Mouse (Mus musculus) forebrain, embryonic 15.5 days (tissue): ENCODE measurements around the gene Piwil4. TPM values are rescaled to one million over a fixed set of nuclear protein-coding genes. Genes with fewer than 3 reads are reported as not detected.

Source experiments
- ATAC-seq: fragments of 200-750 bp; cut with Nextera tagmentation; replicated peaks from 2 replicates; pipeline ENCODE4 v1.8.0; 2017; ENCODE audit warnings: mild to moderate bottlenecking, moderate TSS enrichment, moderate library complexity
- H3K27ac ChIP-seq: fragments of 300-500 bp; sonication (generic); replicated peaks from 2 replicates; pipeline ENCODE4 v1.5.1; 2015; ENCODE audit warnings: mild to moderate bottlenecking, inconsistent platforms
- H3K27me3 ChIP-seq: fragments of 300-500 bp; sonication (generic); 2 replicates; pipeline ENCODE4 v1.6.1; 2015; ENCODE audit warnings: inconsistent platforms
- H3K36me3 ChIP-seq: fragments of 300-500 bp; sonication (generic); 2 replicates; pipeline ENCODE4 v1.6.1; 2015; ENCODE audit warnings: mild to moderate bottlenecking, inconsistent platforms
- H3K4me1 ChIP-seq: fragments of 300-500 bp; sonication (generic); 2 replicates; pipeline ENCODE4 v1.6.1; 2015; ENCODE audit warnings: inconsistent platforms
- H3K4me2 ChIP-seq: fragments of 300-500 bp; sonication (generic); replicated peaks from 2 replicates; pipeline ENCODE4 v1.6.1; 2015; ENCODE audit warnings: mild to moderate bottlenecking, inconsistent platforms
- H3K4me3 ChIP-seq: fragments of 300-500 bp; sonication (generic); 2 replicates; pipeline ENCODE4 v1.5.1; 2015; ENCODE audit warnings: mild to moderate bottlenecking, inconsistent platforms
- H3K9ac ChIP-seq: fragments of 300-500 bp; sonication (generic); replicated peaks from 2 replicates; pipeline ENCODE4 v1.6.1; 2015; ENCODE audit warnings: mild to moderate bottlenecking, inconsistent platforms
- H3K9me3 ChIP-seq: fragments of 300-500 bp; sonication (generic); 2 replicates; pipeline ENCODE4 v1.6.1; 2016; ENCODE audit warnings: inconsistent platforms
- WGBS: fragments of 180-500 bp; shearing (Covaris S2); methylation state at CpG from one replicate; pipeline ENCODE4 v1.1.7; 2015; ENCODE audit warnings: mixed read lengths; 5-methylcytosine and 5-hydroxymethylcytosine counted together
- polyA plus RNA-seq: library from polyadenylated mRNA; unstranded; fragments of >200 nt; fragmentation: Nextera tagmentation; extraction: Ambion mirVana; gene quantifications from 2 replicates; pipeline ENCODE4 v1.2.1, GENCODE M21; 2015

Piwil4 gene
- polyA plus RNA-seq, 1 experiment from 2014 or later = 0.18 TPM

GRCm38 (mm10) chr9:14754469-14754868, 13.9 kb upstream of the Piwil4 start:
- H3K27me3 ChIP-seq = peaks cover 3% of the 10 kb centered on the region; the same call in 1 of the 2 replicates
- no peaks in the 10 kb centered on the region for H3K36me3 ChIP-seq
- H3K9ac ChIP-seq = no peak overlapping the region
- no peak overlapping the region for H3K27ac ChIP-seq
- no peak for ATAC-seq
- 88% methylated on average over 3 of the region's 3 CpGs for WGBS
- H3K4me1 ChIP-seq = peaks cover 12% of the 10 kb centered on the region; the same call in 1 of the 2 replicates
- no peak overlapping the region for H3K4me2 ChIP-seq
- H3K4me3 ChIP-seq = no peak overlapping the region
- no peaks in the 10 kb centered on the region for H3K9me3 ChIP-seq

GRCm38 (mm10) chr9:14753947-14754346, 13.4 kb upstream of the Piwil4 start:
- Histone ChIP-seq H3K36me3 (no peaks in the 10 kb centered on the region), H3K4me2 (no peak overlapping the region), H3K27me3 (peaks cover 3% of the 10 kb centered on the region; the same call in 1 of the 2 replicates), H3K4me1 (peaks cover 12% of the 10 kb centered on the region; the same call in 1 of the 2 replicates), H3K27ac (no peak overlapping the region), H3K9ac (no peak overlapping the region), H3K4me3 (no peak overlapping the region), H3K9me3 (no peaks in the 10 kb centered on the region)
- no peak for ATAC-seq

- Histone ChIP-seq H3K27me3 (peaks cover 3% of the 10 kb centered on the region; the same call in 1 of the 2 replicates), H3K4me2 (peak within 1 kb of the TSS; percentile 75), H3K9ac (peak within 1 kb of the TSS; percentile 52), H3K9me3 (no peaks in the 10 kb centered on the region), H3K36me3 (no peaks in the 10 kb centered on the region), H3K4me3 (peak within 1 kb of the TSS; percentile 50), H3K4me1 (peaks cover 12% of the 10 kb centered on the region; the same call in 1 of the 2 replicates), H3K27ac (no peak within 1 kb of the TSS)
- 1% methylated on average over 28 of the region's 28 CpGs for WGBS
- ATAC-seq = peak; percentile 65
Measured at GRCm38 (mm10) chr9:14752001-14752522, 11.5 kb upstream of the Piwil4 start, which contains the start of gene Fut4. TSS of gene Fut4 (minus strand) at chr9:14752393.

GRCm38 (mm10) chr9:14751503-14752000, 11.0 kb upstream of the Piwil4 start:
- Histone ChIP-seq H3K4me1 (peaks cover 12% of the 10 kb centered on the region; the same call in 1 of the 2 replicates), H3K36me3 (no peaks in the 10 kb centered on the region), H3K4me2 (peak overlapping the region; percentile 75), H3K27ac (no peak overlapping the region), H3K9me3 (no peaks in the 10 kb centered on the region), H3K9ac (peak overlapping the region; percentile 52), H3K27me3 (peaks cover 3% of the 10 kb centered on the region; the same call in 1 of the 2 replicates), H3K4me3 (peak overlapping the region; percentile 50)
- WGBS = under 1% methylated on average over 49 of the region's 50 CpGs
- ATAC-seq = peak; percentile 86

- H3K4me2 ChIP-seq = peak overlapping the region; percentile 75
- H3K9ac ChIP-seq = peak overlapping the region; percentile 52
- H3K9me3 ChIP-seq = no peaks in the 10 kb centered on the region
- peaks cover 12% of the 10 kb centered on the region; the same call in 1 of the 2 replicates for H3K4me1 ChIP-seq
- H3K27ac ChIP-seq = no peak overlapping the region
- peak overlapping the region; percentile 50 for H3K4me3 ChIP-seq
- WGBS = 52% methylated on average over 42 of the region's 42 CpGs
- H3K27me3 ChIP-seq = peaks cover 3% of the 10 kb centered on the region; the same call in 1 of the 2 replicates
- peak; percentile 55 for ATAC-seq
- no peaks in the 10 kb centered on the region for H3K36me3 ChIP-seq
Measured at GRCm38 (mm10) chr9:14750901-14751502, 10.5 kb upstream of the Piwil4 start.

- H3K27ac ChIP-seq = no peak overlapping the region
- 85% methylated on average over 4 of the region's 4 CpGs for WGBS
- H3K4me1 ChIP-seq = no peaks in the 10 kb centered on the region
- H3K36me3 ChIP-seq = no peaks in the 10 kb centered on the region
- no peak overlapping the region for H3K9ac ChIP-seq
- H3K9me3 ChIP-seq = no peaks in the 10 kb centered on the region
- H3K4me3 ChIP-seq = no peak overlapping the region
- ATAC-seq = no peak
- no peak overlapping the region for H3K4me2 ChIP-seq
- no peaks in the 10 kb centered on the region for H3K27me3 ChIP-seq
Measured at GRCm38 (mm10) chr9:14739498-14740150, 909 bp downstream of the Piwil4 start.

GRCm38 (mm10) chr9:14730941-14731541, 9.5 kb downstream of the Piwil4 start:
- no peaks in the 10 kb centered on the region for H3K9me3 ChIP-seq
- H3K9ac ChIP-seq = no peak overlapping the region
- H3K4me3 ChIP-seq = no peak overlapping the region
- 0 out of 2 replicates have a peak, but pooled peaks have one; percentile 16 for ATAC-seq
- H3K27me3 ChIP-seq = no peaks in the 10 kb centered on the region
- H3K4me2 ChIP-seq = no peak overlapping the region
- no peaks in the 10 kb centered on the region for H3K36me3 ChIP-seq
- 63% methylated on average over 9 of the region's 9 CpGs for WGBS
- no peak overlapping the region for H3K27ac ChIP-seq
- H3K4me1 ChIP-seq = no peaks in the 10 kb centered on the region

GRCm38 (mm10) chr9:14728365-14728764, 12.2 kb downstream of the Piwil4 start:
- WGBS = 93% methylated on average over 4 of the region's 4 CpGs

GRCm38 (mm10) chr9:14726629-14727028, 13.9 kb downstream of the Piwil4 start:
- Histone ChIP-seq H3K4me3 (no peak overlapping the region), H3K9ac (no peak overlapping the region), H3K4me2 (no peak overlapping the region), H3K9me3 (no peaks in the 10 kb centered on the region), H3K27me3 (no peaks in the 10 kb centered on the region), H3K4me1 (no peaks in the 10 kb centered on the region), H3K27ac (no peak overlapping the region), H3K36me3 (no peaks in the 10 kb centered on the region)
- 93% methylated on average over 4 of the region's 4 CpGs for WGBS
- no peak for ATAC-seq

More at GRCm38 (mm10) chr9:14728365-14728764, 12.2 kb downstream of the Piwil4 start:
- no peak for ATAC-seq
- H3K27ac ChIP-seq = no peak overlapping the region
- no peaks in the 10 kb centered on the region for H3K36me3 ChIP-seq
- H3K4me1 ChIP-seq = no peaks in the 10 kb centered on the region
- no peaks in the 10 kb centered on the region for H3K9me3 ChIP-seq
- no peaks in the 10 kb centered on the region for H3K27me3 ChIP-seq
- H3K9ac ChIP-seq = no peak overlapping the region
- no peak overlapping the region for H3K4me2 ChIP-seq
- H3K4me3 ChIP-seq = no peak overlapping the region

GRCm38 (mm10) chr9:14726005-14726404, 14.5 kb downstream of the Piwil4 start:
- no peak overlapping the region for H3K4me2 ChIP-seq
- no peaks in the 10 kb centered on the region for H3K27me3 ChIP-seq
- no peaks in the 10 kb centered on the region for H3K9me3 ChIP-seq
- no peak for ATAC-seq
- no peak overlapping the region for H3K4me3 ChIP-seq
- H3K9ac ChIP-seq = no peak overlapping the region
- no peaks in the 10 kb centered on the region for H3K36me3 ChIP-seq
- 91% methylated on average over 6 of the region's 6 CpGs for WGBS
- H3K27ac ChIP-seq = no peak overlapping the region
- no peaks in the 10 kb centered on the region for H3K4me1 ChIP-seq

GRCm38 (mm10) chr9:14724755-14725420, 15.6 kb downstream of the Piwil4 start:
- H3K4me1 ChIP-seq = no peaks in the 10 kb centered on the region
- H3K9ac ChIP-seq = no peak overlapping the region
- no peak for ATAC-seq
- H3K4me3 ChIP-seq = no peak overlapping the region
- no peaks in the 10 kb centered on the region for H3K36me3 ChIP-seq
- no peaks in the 10 kb centered on the region for H3K27me3 ChIP-seq
- no peak overlapping the region for H3K4me2 ChIP-seq
- H3K27ac ChIP-seq = no peak overlapping the region
- 81% methylated on average over 5 of the region's 5 CpGs for WGBS
- no peaks in the 10 kb centered on the region for H3K9me3 ChIP-seq
